Mouse (Mus musculus) C2C12 (cell line): ENCODE results near the gene Nrd1.

Experiments
- CEBPB ChIP-seq: IDR thresholded peaks from one replicate; pipeline ENCODE4 v1.6.1; 2011; ENCODE audit warnings: low read depth, mild to moderate bottlenecking, control low read depth, moderate library complexity
- CTCF ChIP-seq: IDR thresholded peaks from one replicate; pipeline ENCODE4 v1.5.1; 2011; ENCODE audit not compliant: control insufficient read depth, insufficient read depth, insufficient read length
- MAX ChIP-seq: IDR thresholded peaks from one replicate; pipeline ENCODE4 v1.6.1; 2011; ENCODE audit warnings: mild to moderate bottlenecking, control low read depth
- MYOD1 ChIP-seq: IDR thresholded peaks from one replicate; pipeline ENCODE4 v1.6.1; 2011; ENCODE audit warnings: low read depth; ENCODE audit not compliant: control insufficient read depth, insufficient read length
- MYOG ChIP-seq: IDR thresholded peaks from one replicate; pipeline ENCODE4 v1.6.1; 2011; ENCODE audit not compliant: control insufficient read depth, insufficient read length; ENCODE audit errors: extremely low read depth
- USF1 ChIP-seq: IDR thresholded peaks from one replicate; pipeline ENCODE4 v1.6.1; 2011; ENCODE audit warnings: low read depth, mild to moderate bottlenecking, control low read depth, moderate library complexity

- no peak for TF ChIP-seq CTCF
- TF ChIP-seq MAX, result no peak
- no peak for TF ChIP-seq MYOG
- no peak for TF ChIP-seq CEBPB
- TF ChIP-seq USF1, result no peak
- no peak for TF ChIP-seq MYOD1
Observed at GRCm38 (mm10) chr4:109102574-109102973, 102.1 kb downstream of the Nrd1 start.
